Mouse (Mus musculus) intestine, postnatal 0 days (tissue): ENCODE data around the gene Pou2f1. TPM values are rescaled to one million over a fixed set of nuclear protein-coding genes. Genes with fewer than 3 reads are reported as not detected.

Experiments
- ATAC-seq: fragments of 200-750 bp; cut with Nextera tagmentation; 2 replicates; pipeline ENCODE4 v1.8.0; 2017; ENCODE audit warnings: mild to moderate bottlenecking, moderate TSS enrichment, moderate library complexity
- H3K27ac ChIP-seq: fragments of 300-500 bp; sonication (generic); 2 replicates; pipeline ENCODE4 v1.5.1; 2014; ENCODE audit warnings: mild to moderate bottlenecking, low read depth, low read length, moderate library complexity
- H3K27me3 ChIP-seq: fragments of 300-500 bp; sonication (generic); replicated peaks from 2 replicates; pipeline ENCODE4 v1.6.1; 2014; ENCODE audit warnings: low read length, mixed read lengths; ENCODE audit not compliant: control insufficient read depth, insufficient read depth
- H3K36me3 ChIP-seq: fragments of 300-500 bp; sonication (generic); 2 replicates; pipeline ENCODE4 v1.6.1; 2014; ENCODE audit warnings: mild to moderate bottlenecking, moderate library complexity; ENCODE audit not compliant: control insufficient read depth, insufficient read depth
- H3K4me1 ChIP-seq: fragments of 300-500 bp; sonication (generic); replicated peaks from 2 replicates; pipeline ENCODE4 v1.6.1; 2014; ENCODE audit warnings: antibody characterized with exemption, low read length, mixed read lengths; ENCODE audit not compliant: control insufficient read depth, insufficient read depth
- H3K4me2 ChIP-seq: fragments of 300-500 bp; sonication (generic); replicated peaks from 2 replicates; pipeline ENCODE4 v1.6.1; 2014; ENCODE audit warnings: low read depth, mild to moderate bottlenecking, moderate library complexity
- H3K4me3 ChIP-seq: fragments of 300-500 bp; sonication (generic); 2 replicates; pipeline ENCODE4 v1.5.1; 2014; ENCODE audit warnings: low read depth, low read length
- H3K9ac ChIP-seq: fragments of 300-500 bp; sonication (generic); 2 replicates; pipeline ENCODE4 v1.6.1; 2014; ENCODE audit warnings: mild to moderate bottlenecking, low read depth, low read length
- H3K9me3 ChIP-seq: fragments of 300-500 bp; sonication (generic); 2 replicates; pipeline ENCODE4 v1.6.1; 2016; ENCODE audit warnings: mixed run types; ENCODE audit not compliant: control insufficient read depth
- CTCF ChIP-seq: sonication (generic); IDR thresholded peaks from 2 replicates; pipeline ENCODE4 v1.5.1; 2016; ENCODE audit warnings: low read depth, mild to moderate bottlenecking, control low read depth, antibody characterized with exemption, moderate library complexity
- WGBS: fragments of 180-500 bp; shearing (Covaris S2); extraction: QIAGEN DNeasy Blood & Tissue Kit; methylation state at CpG from one replicate; pipeline ENCODE4 v1.1.7; 2014; 5-methylcytosine and 5-hydroxymethylcytosine counted together
- polyA plus RNA-seq: library from polyadenylated mRNA; unstranded; fragments of >200 nt; fragmentation: Nextera tagmentation; extraction: Ambion mirVana; gene quantifications from 2 replicates; pipeline ENCODE4 v1.2.1, GENCODE M21; 2015

Gene Pou2f1
- polyA plus RNA-seq, 1 experiment from 2014 or later: 6.1 TPM

DNA sequence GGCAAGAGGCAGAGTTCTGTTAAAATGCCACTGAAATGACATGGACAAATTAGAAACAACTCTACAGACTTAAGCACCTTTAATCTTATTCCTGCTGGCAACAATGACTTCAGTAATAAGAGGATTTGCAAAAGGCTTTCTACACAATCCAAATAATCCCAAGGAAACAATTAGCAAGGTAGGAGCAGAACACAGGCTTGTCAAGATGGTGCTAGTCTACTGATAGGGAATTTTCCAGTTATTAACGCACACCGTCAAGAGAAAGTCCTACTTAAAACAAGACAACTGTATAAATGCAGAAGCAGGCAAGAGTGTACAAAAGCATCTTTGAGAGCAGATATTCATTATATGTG lies 67.0 kb downstream of the Pou2f1 start:
- no peak for TF ChIP-seq CTCF
- 95% methylated on average over 2 of the region's 2 CpGs for WGBS

DNA sequence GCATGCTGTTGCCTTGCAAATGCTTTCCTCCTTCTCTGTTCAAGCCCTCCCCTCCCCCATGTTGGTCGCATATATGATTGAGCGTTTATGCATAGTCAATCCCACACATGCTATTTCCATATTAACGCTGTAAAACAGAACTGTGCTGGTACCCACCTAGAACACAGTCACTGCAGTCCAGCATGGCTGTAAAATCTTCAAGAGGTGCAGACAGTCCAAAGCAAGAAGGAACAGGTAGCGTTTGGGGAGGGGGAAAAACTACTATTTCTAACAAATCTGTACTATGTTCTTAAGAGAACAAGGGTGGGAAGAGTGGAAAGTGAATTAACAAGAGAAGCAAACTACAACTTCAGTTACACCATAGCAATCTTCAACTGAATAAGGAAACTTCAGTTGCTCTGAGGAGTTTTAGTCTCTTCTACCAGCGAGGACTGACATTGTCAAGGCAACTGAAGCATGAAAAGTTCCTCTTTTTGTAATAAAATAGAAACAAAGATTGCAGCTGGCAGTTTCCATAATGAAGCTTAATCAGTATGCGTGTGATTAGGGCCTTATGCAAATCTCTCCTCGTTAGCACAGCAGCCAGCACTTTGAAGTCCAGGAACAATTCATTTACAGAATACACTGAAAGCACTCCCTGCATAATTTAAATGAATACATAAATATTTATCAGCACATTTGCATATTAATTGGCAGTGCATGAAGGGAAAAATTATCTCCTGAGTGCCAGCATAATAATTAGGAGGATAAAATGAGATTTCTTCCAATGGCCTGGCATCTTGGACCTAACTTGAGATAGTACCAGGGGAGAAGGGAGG lies 67.6 kb downstream of the Pou2f1 start:
- Histone ChIP-seq H3K9me3 (no peaks in the 10 kb centered on the region), H3K27me3 (no peaks in the 10 kb centered on the region), H3K4me2 (no peak overlapping the region), H3K4me3 (no peak overlapping the region), H3K9ac (no peak overlapping the region), H3K36me3 (no peaks in the 10 kb centered on the region), H3K4me1 (no peaks in the 10 kb centered on the region), H3K27ac (no peak overlapping the region)
- WGBS: 77% methylated on average over 7 of the region's 7 CpGs
- TF ChIP-seq CTCF: no peak
- no peak for ATAC-seq

More for the DNA sequence above, 67.0 kb downstream of the Pou2f1 start:
- H3K4me1 ChIP-seq: no peaks in the 10 kb centered on the region
- H3K4me3 ChIP-seq: no peak overlapping the region
- no peak overlapping the region for H3K9ac ChIP-seq
- H3K4me2 ChIP-seq: no peak overlapping the region
- no peak for ATAC-seq
- no peak overlapping the region for H3K27ac ChIP-seq
- no peaks in the 10 kb centered on the region for H3K36me3 ChIP-seq
- H3K9me3 ChIP-seq: no peaks in the 10 kb centered on the region
- H3K27me3 ChIP-seq: no peaks in the 10 kb centered on the region

DNA sequence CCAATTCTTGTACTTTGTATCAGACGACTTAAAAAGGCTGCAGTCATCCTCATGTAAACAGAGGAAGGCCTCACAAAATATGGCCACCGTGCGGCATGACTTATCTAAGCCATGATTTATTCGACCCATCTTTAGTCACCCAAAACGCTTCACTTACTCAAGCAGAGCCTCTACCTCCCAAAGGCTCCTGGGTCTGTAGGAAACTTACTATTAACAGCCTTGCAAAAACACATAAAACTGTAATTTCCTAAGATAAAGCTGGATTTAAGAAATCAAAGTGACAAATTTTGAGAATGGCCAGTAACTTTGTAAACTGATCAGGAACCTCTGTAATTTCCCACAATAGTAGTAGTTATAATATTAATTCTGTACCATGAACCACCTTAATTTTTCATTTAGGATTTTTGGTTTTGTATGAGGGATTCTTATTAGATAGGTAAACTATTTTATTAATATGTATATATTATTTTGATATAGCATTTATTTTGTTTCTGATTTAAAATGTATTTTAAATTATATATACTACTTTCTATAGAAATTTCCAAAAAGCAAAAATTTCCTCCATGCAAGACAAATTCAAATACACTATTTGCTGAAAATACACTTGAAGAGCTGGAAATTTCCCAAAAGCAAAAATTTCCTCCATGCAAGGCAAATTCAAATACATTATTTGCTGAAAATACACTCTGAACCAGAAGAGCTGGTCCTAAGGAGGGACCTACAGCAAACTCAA lies 68.4 kb downstream of the Pou2f1 start:
- 63% methylated on average over 5 of the region's 5 CpGs for WGBS
- Histone ChIP-seq H3K9ac (no peak overlapping the region), H3K4me3 (no peak overlapping the region), H3K4me2 (no peak overlapping the region), H3K4me1 (no peaks in the 10 kb centered on the region), H3K27ac (no peak overlapping the region), H3K36me3 (no peaks in the 10 kb centered on the region), H3K27me3 (no peaks in the 10 kb centered on the region), H3K9me3 (no peaks in the 10 kb centered on the region)
- ATAC-seq: no peak
- TF ChIP-seq CTCF: no peak

DNA sequence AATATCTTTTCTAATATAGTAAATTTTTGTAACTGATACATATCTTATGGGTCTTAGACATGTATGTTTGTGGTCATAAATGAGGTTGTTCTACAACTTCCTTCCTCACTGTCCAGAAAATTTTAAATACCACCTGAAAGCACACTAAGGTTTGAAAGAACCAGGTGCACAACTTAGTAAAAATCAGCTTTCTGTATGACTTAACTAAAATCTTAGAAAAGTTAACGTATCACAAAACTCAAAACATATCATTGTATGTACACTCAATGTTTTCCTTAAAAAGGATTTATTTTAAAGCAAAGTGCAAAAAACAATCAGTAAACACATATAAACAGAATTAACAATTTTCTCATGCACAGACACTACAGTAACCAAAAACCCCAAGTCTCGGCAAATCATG lies 69.6 kb downstream of the Pou2f1 start:
- H3K36me3 ChIP-seq: no peaks in the 10 kb centered on the region
- WGBS: 95% methylated on average over 2 of the region's 2 CpGs
- no peak for ATAC-seq
- no peaks in the 10 kb centered on the region for H3K9me3 ChIP-seq
- no peak overlapping the region for H3K27ac ChIP-seq
- H3K4me2 ChIP-seq: no peak overlapping the region
- H3K4me1 ChIP-seq: no peaks in the 10 kb centered on the region
- H3K27me3 ChIP-seq: no peaks in the 10 kb centered on the region
- H3K4me3 ChIP-seq: no peak overlapping the region
- no peak overlapping the region for H3K9ac ChIP-seq
- TF ChIP-seq CTCF: no peak

DNA sequence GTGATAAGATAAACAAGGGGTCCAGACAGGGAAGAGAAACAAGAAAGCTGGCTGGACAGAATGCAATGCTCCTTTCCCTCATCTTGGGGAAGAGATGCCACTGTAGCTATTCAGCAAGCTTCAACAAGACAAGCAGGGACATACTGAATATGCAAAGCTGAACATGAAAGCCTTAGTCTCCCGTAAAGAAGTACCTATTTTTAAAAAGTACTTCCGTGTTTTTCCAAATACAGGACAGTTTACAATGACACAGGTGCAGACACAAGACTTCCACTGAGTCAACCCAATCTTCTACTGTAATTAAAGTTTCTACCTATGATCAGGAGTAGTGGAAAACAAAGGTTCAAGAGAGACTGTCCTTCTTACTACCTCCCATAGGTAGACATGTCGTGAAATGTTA lies 72.0 kb downstream of the Pou2f1 start:
- ATAC-seq: no peak
- no peak for TF ChIP-seq CTCF

DNA sequence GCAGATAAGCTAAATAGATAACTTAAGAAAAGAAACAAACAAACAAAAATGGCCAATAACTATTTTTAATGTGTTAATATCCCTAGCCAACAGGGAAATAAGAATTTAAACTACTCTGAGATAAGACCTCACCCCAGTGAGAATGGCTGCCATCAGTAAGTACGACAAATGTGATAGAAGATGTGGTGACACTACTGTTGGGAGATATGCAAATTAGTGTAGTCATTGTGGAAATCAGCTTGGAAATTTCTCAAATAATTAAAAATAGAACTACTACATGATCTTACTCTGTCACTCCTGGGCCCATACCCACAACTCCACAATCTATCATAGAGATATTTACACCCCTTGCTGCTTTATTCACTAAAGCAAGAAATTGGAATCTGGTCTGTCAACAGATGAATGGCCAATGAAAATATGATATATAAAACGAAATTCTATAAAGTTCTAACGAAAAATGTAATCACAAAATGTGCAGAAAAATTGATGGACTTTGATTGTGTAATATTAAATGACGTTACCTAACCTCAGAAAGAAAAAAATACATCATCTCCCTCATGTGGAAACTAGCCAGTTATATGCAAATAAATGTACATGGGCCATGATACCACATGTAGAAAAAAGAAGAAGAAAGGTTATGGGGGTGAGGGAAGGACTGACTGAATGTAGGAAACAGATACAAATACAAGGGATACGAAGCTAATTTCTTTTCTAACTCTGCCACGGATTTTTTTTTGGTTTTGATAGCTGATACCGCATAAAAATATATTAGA lies 74.8 kb downstream of the Pou2f1 start:
- H3K27ac ChIP-seq: no peak overlapping the region
- no peaks in the 10 kb centered on the region for H3K9me3 ChIP-seq
- ATAC-seq: no peak
- no peaks in the 10 kb centered on the region for H3K27me3 ChIP-seq
- H3K9ac ChIP-seq: no peak overlapping the region
- H3K4me3 ChIP-seq: no peak overlapping the region
- no peaks in the 10 kb centered on the region for H3K4me1 ChIP-seq
- no peaks in the 10 kb centered on the region for H3K36me3 ChIP-seq
- no peak overlapping the region for H3K4me2 ChIP-seq
- 87% methylated on average over 7 of the region's 7 CpGs for WGBS
- TF ChIP-seq CTCF: no peak

More for the DNA sequence above, 72.0 kb downstream of the Pou2f1 start:
- Histone ChIP-seq H3K4me1 (no peaks in the 10 kb centered on the region), H3K36me3 (no peaks in the 10 kb centered on the region), H3K27me3 (no peaks in the 10 kb centered on the region), H3K9me3 (no peaks in the 10 kb centered on the region), H3K27ac (no peak overlapping the region), H3K9ac (no peak overlapping the region), H3K4me2 (no peak overlapping the region), H3K4me3 (no peak overlapping the region)
- WGBS: 78% methylated on average over 3 of the region's 3 CpGs
